Mouse (Mus musculus) CH12.LX (cell line): ENCODE results near the gene Myl7.

ENCODE experiments used
- CTCF ChIP-seq, 2 experiments: IDR thresholded peaks in 1 of 2; conservative IDR thresholded peaks in 1 of 2; 2 replicates each; pipeline ENCODE4 v1.5.1; 2011 to 2012; ENCODE audit warnings: low read depth in 2 of 2, low read length in 2 of 2, improper control_type of control experiment in 1 of 2, inconsistent platforms in 1 of 2, mild to moderate bottlenecking in 1 of 2, moderate library complexity in 1 of 2
- E2F4 ChIP-seq: IDR thresholded peaks from 2 replicates; pipeline ENCODE4 v1.6.1; 2011; ENCODE audit warnings: low read depth, low read length, improper control_type of control experiment; ENCODE audit not compliant: insufficient replicate concordance
- ELF1 ChIP-seq: IDR thresholded peaks from 2 replicates; pipeline ENCODE4 v1.6.1; 2014; ENCODE audit warnings: low read depth, mild to moderate bottlenecking, inconsistent platforms, low read length, improper control_type of control experiment
- EP300 ChIP-seq: IDR thresholded peaks from 2 replicates; pipeline ENCODE4 v1.6.1; 2011; ENCODE audit warnings: low read length, improper control_type of control experiment
- JUND ChIP-seq: conservative IDR thresholded peaks from 2 replicates; pipeline ENCODE4 v1.6.1; 2011; ENCODE audit warnings: low read depth, low read length, improper control_type of control experiment
- MAX ChIP-seq: IDR thresholded peaks from 2 replicates; pipeline ENCODE4 v1.6.1; 2011; ENCODE audit warnings: low read length, improper control_type of control experiment
- POLR2A ChIP-seq: IDR thresholded peaks from 2 replicates; pipeline ENCODE4 v1.6.1; 2011; ENCODE audit warnings: low read depth, mild to moderate bottlenecking, improper control_type of control experiment, low read length
- POLR2AphosphoS2 ChIP-seq: IDR thresholded peaks from 2 replicates; pipeline ENCODE4 v1.6.1; 2011; ENCODE audit warnings: low read depth, low read length, improper control_type of control experiment
- RAD21 ChIP-seq: IDR thresholded peaks from 2 replicates; pipeline ENCODE4 v1.6.1; 2011; ENCODE audit warnings: low read depth, mild to moderate bottlenecking, low read length, improper control_type of control experiment, moderate library complexity
- SIN3A ChIP-seq: IDR thresholded peaks from 2 replicates; pipeline ENCODE4 v1.6.1; 2012; ENCODE audit warnings: low read length, improper control_type of control experiment, inconsistent platforms
- TBP ChIP-seq: conservative IDR thresholded peaks from 2 replicates; pipeline ENCODE4 v1.6.1; 2011; ENCODE audit warnings: low read depth, low read length, improper control_type of control experiment
- USF1 ChIP-seq: IDR thresholded peaks from 2 replicates; pipeline ENCODE4 v1.6.1; 2014; ENCODE audit warnings: low read depth, mild to moderate bottlenecking, inconsistent platforms, low read length, improper control_type of control experiment
- ZC3H11A ChIP-seq: IDR thresholded peaks from 2 replicates; pipeline ENCODE4 v1.6.1; 2012; ENCODE audit warnings: low read depth, mild to moderate bottlenecking, inconsistent platforms, low read length, improper control_type of control experiment
- ZMIZ1 ChIP-seq: IDR thresholded peaks from 2 replicates; pipeline ENCODE4 v1.6.1; 2012; ENCODE audit warnings: low read depth, mild to moderate bottlenecking, inconsistent platforms, low read length, improper control_type of control experiment

- TF ChIP-seq TBP (no peak), USF1 (no peak), CTCF (conservative IDR thresholded peaks at IDR 0.05 in 1 of 2, IDR thresholded peaks at IDR 0.05 in 1 of 2; ENCODE audit: low read depth in 2 of 2, low read length in 2 of 2) (no peak), EP300 (no peak), SIN3A (no peak), JUND (no peak), POLR2AphosphoS2 (no peak), RAD21 (no peak), ZC3H11A (no peak), MAX (no peak), ZMIZ1 (no peak), POLR2A (no peak), ELF1 (no peak), E2F4 (no peak)
Observed at GRCm38 (mm10) chr11:5920323-5920960, 21.9 kb upstream of the Myl7 start.
